Mouse (Mus musculus) adrenal gland, postnatal 10 days (tissue): ENCODE data around the gene Lrsam1. TPM values are rescaled to one million over a fixed set of nuclear protein-coding genes. Genes with fewer than 3 reads are reported as not detected.

Source experiments
- DNase-seq: peaks from one replicate; pipeline ENCODE4 v3.0.0; 2021; ENCODE audit warnings: mixed read lengths
- total RNA-seq, 2 experiments: library from RNA; stranded (reverse); gene quantifications; 2 replicates each; pipeline ENCODE4 v1.2.3; 2021

Lrsam1 gene
- total RNA-seq, 2 experiments from 2014 or later = 14.6 to 23.7 TPM

- no peak for DNase-seq
Measured at GRCm38 (mm10) chr2:32894097-32894496, 67.3 kb downstream of the Lrsam1 start.

- no peak for DNase-seq
Measured at GRCm38 (mm10) chr2:32892490-32892889, 68.9 kb downstream of the Lrsam1 start.

GRCm38 (mm10) chr2:32891278-32891677 is 70.1 kb downstream of the Lrsam1 start:
- DNase-seq = no peak

GRCm38 (mm10) chr2:32890280-32890679 is 71.1 kb downstream of the Lrsam1 start:
- no peak for DNase-seq

DNA sequence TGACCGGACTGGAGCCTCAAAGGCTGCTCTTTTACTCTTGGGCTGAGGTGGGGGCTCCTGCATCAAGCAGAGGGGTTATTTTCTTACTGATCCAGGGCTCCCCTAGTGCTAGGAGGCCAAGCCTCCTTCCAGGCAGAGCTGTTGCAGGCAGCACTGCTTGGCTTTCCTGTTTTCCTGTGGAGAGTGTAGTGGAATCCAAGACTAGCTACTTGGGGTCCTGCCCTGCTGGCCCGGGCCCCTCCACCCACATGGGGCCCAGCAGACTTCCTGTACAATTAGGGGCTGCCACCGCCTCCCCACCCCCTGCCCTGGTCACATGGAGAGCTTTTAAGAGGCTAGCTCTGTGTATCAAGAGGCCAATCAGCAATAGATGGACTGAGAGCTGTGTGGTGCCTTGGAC is 72.9 kb downstream of the Lrsam1 start:
- no peak for DNase-seq

DNA sequence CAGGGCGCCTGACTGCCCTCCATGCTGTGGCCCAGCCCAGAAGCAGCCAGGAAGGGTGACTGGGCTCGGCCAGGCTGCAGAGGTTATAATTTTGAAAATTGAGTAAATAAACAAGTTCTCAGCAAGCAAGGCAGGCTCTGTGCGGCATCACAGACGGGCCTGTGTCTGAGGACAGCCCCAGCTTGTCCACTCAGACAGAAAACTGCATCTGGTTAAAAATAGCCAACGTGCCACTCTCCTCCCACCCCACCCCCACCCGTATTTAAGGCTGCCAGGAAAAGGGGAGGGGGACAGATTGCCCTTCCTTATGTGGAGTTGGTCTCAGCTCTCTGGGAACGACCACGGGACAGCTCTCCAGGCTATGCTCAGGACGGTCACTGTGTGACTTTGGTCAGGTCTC is 73.4 kb downstream of the Lrsam1 start:
- no peak for DNase-seq

GRCm38 (mm10) chr2:32884745-32885144 is 76.7 kb downstream of the Lrsam1 start:
- no peak for DNase-seq

DNA sequence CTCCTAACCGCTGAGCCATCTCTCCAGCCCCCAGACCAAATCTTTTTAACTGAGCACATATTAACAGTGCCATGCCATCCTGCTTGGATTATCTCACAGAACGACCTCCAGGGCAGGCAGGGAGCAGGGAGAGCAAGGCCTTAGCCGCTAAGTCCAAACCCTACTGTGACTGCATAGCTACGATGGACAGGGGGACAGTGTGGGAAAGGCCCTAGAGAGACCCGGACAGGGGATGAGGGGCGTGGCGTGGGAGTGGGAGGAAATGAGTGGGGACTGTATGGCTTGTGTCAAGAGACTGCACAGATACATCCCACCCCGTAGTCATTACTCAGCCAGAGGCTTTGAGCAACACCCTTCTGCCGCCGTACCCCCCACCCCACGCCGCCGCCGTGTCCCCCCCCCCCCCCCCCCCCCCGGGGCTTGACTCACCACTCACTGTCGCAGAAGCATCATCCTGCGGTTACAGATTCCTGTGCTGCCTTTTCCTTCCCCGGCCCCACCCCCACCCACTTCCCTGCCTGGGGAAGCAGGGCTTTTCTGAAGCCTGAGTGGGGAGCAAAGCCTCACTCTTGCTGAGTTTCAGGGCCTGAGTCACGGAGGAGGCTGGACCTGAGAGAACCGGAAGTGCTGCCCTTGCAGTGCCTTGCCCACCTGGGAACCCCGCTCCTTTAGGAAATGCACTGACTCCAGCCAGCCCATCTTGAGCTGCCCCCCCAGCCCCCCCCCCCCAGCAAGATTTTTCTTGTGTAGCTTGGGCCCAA is 79.0 kb downstream of the Lrsam1 start:
- DNase-seq = peak; percentile 52

- peak; percentile 83 for DNase-seq
Measured at GRCm38 (mm10) chr2:32881723-32882122, 79.7 kb downstream of the Lrsam1 start.

- no peak for DNase-seq
Measured at GRCm38 (mm10) chr2:32881054-32881453, 80.4 kb downstream of the Lrsam1 start.

DNA sequence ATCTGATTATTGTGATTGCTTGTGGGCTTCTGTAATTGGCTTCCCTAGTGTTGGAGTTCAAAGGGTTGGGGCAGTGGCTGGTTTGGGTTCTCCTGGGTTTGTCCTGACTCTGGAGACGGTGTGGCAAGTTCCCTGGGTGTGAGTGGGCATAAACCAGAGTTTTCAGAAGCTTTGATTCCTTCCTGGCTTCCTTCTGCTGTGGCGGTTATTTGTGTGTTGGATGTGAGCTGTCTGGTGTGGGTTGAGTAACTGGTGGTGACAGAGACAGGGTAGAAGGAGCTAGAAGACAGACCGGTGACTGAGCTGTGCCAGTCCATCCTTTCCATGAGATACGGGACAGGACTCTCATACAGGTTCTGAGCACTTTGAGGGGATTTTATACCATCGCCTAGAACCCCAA is 81.8 kb downstream of the Lrsam1 start:
- no peak for DNase-seq

- DNase-seq = no peak
Measured at GRCm38 (mm10) chr2:32878396-32878795, 83.0 kb downstream of the Lrsam1 start.

DNA sequence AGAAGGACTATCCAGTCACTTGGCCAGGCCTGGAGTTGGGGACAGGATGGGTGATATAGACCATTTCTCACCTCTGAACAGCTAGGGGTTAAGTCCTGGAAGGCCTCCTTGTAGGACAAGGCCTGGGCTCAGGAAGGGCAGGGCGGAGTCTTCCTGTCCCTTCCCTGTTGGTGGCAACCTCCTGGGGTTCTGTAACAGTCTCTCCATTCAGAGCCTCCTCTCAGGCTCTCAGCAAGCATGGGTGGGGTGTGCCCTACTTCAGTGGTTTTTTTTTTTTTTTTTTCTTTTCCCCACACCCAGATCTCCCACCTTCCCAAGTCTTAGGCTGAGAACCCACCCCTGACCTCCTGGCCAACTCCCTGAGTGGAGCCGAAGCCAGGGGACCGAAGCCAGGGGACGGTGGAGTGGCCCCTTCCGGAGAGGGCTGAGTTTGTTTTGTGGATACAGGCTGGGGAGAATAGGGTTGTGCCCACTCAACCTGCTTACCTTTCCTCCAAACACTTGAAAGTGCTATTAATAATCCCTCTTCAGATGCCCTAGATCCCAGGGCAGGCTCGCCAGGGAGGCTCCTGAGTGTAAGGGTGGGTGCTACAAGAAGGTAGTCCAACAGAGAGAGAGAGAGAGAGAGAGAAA is 83.5 kb downstream of the Lrsam1 start:
- DNase-seq = no peak

GRCm38 (mm10) chr2:32877303-32877702 is 84.1 kb downstream of the Lrsam1 start:
- DNase-seq = no peak

DNA sequence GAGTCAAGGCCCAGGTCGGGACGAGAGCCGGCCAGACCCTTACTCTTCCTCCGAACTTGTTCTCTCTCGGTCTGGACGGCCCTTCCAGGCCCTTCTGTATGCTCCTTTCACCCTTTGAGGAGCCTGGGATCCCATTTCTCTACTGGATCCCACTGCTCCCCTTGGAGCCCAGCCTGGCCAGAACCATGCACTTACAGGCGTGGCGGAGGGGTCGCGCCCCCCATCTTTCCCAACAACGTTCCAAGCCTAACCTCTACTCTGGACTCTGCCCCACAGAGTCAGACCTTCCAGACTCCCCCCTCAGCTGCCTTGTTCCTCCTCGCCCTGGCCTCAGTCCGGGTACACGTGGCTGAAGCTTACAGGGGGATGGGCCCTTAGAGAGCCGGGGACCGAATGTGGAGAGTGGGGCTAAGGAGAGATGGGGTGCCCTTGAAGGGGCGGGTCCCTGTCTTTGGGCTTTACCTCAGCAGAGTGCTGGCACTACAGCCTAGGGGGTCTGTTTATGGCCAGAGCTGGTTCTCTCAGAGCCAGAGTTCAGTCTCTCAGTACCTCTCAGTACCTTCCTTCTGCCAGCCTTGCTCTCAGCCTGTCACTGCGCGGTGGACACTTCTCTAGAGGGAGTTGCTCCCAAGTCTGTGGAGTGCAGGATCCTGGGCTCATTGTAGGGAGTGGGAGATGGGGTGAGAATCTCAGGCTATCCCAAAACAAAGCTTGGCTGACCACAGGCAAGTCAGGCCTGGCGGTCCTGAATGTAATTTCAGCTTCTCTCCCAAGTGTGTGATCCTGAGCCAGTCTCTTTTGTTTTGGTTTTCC is 84.7 kb downstream of the Lrsam1 start:
- no peak for DNase-seq

GRCm38 (mm10) chr2:32875675-32876489 is 85.5 kb downstream of the Lrsam1 start, which contains the start of gene Fam129b:
Fam129b (plus strand) TSS chr2:32876114.
- peak; percentile 94 for DNase-seq

Other genes with a start within 250 kb of the Lrsam1 start
- 10 to 100 TPM; 65.5 to 70.9 TPM for gene Cdk9, start 248.5 kb downstream of the Lrsam1 start, total RNA-seq
- gene Sh2d3c, start 240.6 kb downstream of the Lrsam1 start, total RNA-seq = 10 to 100 TPM; 28.9 to 35.4 TPM
- gene 6330409D20Rik, start 220.6 kb downstream of the Lrsam1 start, total RNA-seq = under 1 TPM in 1 of 2 experiments, not detected in 1; 0.30 TPM
- gene Tor2a, start 204.4 kb downstream of the Lrsam1 start, total RNA-seq = 10 to 100 TPM; 27.7 to 32.6 TPM
- under 1 TPM in 1 of 2 experiments, not detected in 1; 0.15 TPM for gene Ttc16, start 186.0 kb downstream of the Lrsam1 start, total RNA-seq
- gene Ptrh1, start 185.8 kb downstream of the Lrsam1 start, total RNA-seq = 1 to 10 TPM; 4.8 to 5.0 TPM
- not detected for gene Cfap157, start 177.2 kb downstream of the Lrsam1 start, total RNA-seq
- gene Stxbp1, start 114.4 kb downstream of the Lrsam1 start, total RNA-seq = 10 to 100 TPM; 23.7 to 35.7 TPM
- gene Fam129b, start 85.5 kb downstream of the Lrsam1 start, total RNA-seq = 10 to 100 TPM; 28.9 to 30.7 TPM
- gene Rpl12, start 55 bp downstream of the Lrsam1 start, total RNA-seq = 100 to 1,000 TPM; 174 to 187 TPM
- 10 to 100 TPM; 20.1 to 23.0 TPM for gene Slc2a8, start 20.5 kb upstream of the Lrsam1 start, total RNA-seq
- gene Garnl3, start 170.0 kb upstream of the Lrsam1 start, total RNA-seq = 10 to 100 TPM; 16.4 to 29.5 TPM